Comparison of ENCODE assay signal across 13 mouse cellular contexts in the genomic region with DNA sequence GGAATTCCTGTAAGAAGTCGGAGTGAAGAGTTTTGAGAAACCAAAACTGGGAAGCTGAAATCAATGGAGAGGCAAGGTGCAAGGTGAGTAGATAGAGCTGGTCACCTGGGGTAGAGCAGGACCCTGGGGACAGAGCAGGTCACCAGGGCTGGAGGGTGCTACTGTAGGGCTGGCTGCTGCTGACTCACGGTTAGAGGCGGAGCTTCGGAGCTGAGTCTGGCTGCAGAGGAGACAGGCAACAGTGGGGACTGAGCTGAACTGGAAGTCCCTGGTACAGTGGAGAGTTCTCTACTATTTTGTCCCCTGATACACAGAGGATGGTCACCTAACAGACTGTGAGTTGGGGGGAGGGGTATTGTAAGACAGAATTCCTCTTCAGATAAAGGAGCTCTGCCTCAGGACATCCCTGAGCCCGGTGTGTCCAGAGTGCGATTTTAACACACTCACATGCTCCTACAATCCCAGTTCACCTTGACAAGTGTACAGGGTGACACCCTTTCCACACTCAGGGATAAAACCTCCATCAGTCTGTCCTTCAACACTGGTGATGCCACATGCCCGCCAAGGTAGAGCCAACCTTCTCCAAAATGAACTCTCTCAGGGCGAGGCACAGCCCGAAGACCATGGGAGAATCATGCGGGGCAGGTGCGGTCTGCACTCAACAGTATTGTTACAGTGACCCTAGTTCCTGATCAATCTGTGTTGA. TPM values are rescaled to one million over a fixed set of nuclear protein-coding genes. Genes with fewer than 3 reads are reported as not detected.
DNase-seq lines count a peak whose midpoint lies in the region; ATAC-seq and TF ChIP-seq lines count a peak whose summit lies in the region.
"Had no signal": no experiment of that assay in that cellular context is flagged by ENCODE, and none has a peak within 500 bp of the region (broad histone marks: within the 10 kb centered on the region; RNA-seq: fewer than 3 reads in every experiment).

No protein-coding gene starts in this region.

- H3K9ac ChIP-seq in kidney, postnatal 0 days (ENCODE audit: low read depth, low read length) = no peak overlapping the region
- H3K9ac ChIP-seq: heart, embryonic 12.5 days had no signal

- ATAC-seq in kidney, postnatal 0 days (replicated peaks; ENCODE audit: low FRiP score, low read depth) = 0 out of 2 replicates have a peak, but pooled peaks have one; percentile 33
- ATAC-seq in megakaryocyte progenitor cell, adult 5-6 weeks (replicated peaks; ENCODE audit: poor library complexity) = peak; percentile 61
- no peak for ATAC-seq in activated CD4-positive, CD25-positive, alpha-beta regulatory T cell, adult 4 months
- ATAC-seq: forebrain, embryonic 14.5 days; lung, postnatal 0 days had no signal

- 79% methylated on average over 11 of the region's 11 CpGs for WGBS in kidney, postnatal 0 days

- no peak overlapping the region for H3K4me3 ChIP-seq in kidney, postnatal 0 days (replicated peaks; ENCODE audit: low read depth, low read length)
- H3K4me3 ChIP-seq: heart, embryonic 12.5 days; neural tube, embryonic 13.5 days had no signal

- no peak for TF ChIP-seq CTCF in kidney, postnatal 0 days (IDR thresholded peaks at IDR 0.05; ENCODE audit: low read depth)

- peak; percentile 18 to 53 for DNase-seq in adrenal gland, adult (ENCODE audit: inconsistent age in 2 of 2, low spot score in 1 of 2)
- no peak for DNase-seq in adrenal gland, adult 18-20 months (ENCODE audit: low spot score in 2 of 2)
- no peak for DNase-seq in kidney, postnatal 0 days (ENCODE audit: low spot score)
- no peak for DNase-seq in kidney, postnatal 36 days
- peak; percentile 49 for DNase-seq in brain, adult 2 months (ENCODE audit: low read depth, low spot score)
- DNase-seq in ovary, postnatal 36 days (ENCODE audit: low spot score) = no peak

- H3K27ac ChIP-seq in kidney, postnatal 0 days = no peak overlapping the region

- H3K27me3 ChIP-seq in kidney, postnatal 0 days (ENCODE audit: insufficient read depth, low read length) = no peaks in the 10 kb centered on the region

- no peaks in the 10 kb centered on the region for H3K9me3 ChIP-seq in kidney, postnatal 0 days (replicated peaks; ENCODE audit: low read length)
- H3K9me3 ChIP-seq: heart, embryonic 12.5 days; neural tube, embryonic 13.5 days had no signal

- H3K36me3 ChIP-seq in kidney, postnatal 0 days (ENCODE audit: insufficient read depth, low read length) = no peaks in the 10 kb centered on the region
- H3K36me3 ChIP-seq: heart, embryonic 12.5 days; neural tube, embryonic 13.5 days had no signal

- H3K4me2 ChIP-seq in kidney, postnatal 0 days (ENCODE audit: low read length) = no peak overlapping the region

- H3K4me1 ChIP-seq in kidney, postnatal 0 days (replicated peaks; ENCODE audit: insufficient read depth, low read length) = no peaks in the 10 kb centered on the region

RNA-seq across cellular contexts. Expression of gene Rpl36-ps4, which starts 44.3 kb away (rescaled TPM):
- total RNA-seq in adrenal gland, adult 18-20 months (2021) = not detected
- not detected in 2 replicates for polyA plus RNA-seq in kidney, postnatal 0 days (2015; fragmentation: Nextera tagmentation; extraction: Ambion mirVana)
- not detected in 2 replicates for total RNA-seq in megakaryocyte progenitor cell, adult 5-6 weeks (2015)
- total RNA-seq in megakaryocyte progenitor cell, adult 5-6 weeks (2017) = not detected in 2 replicates
- not detected for polyA plus RNA-seq in activated CD4-positive, CD25-positive, alpha-beta regulatory T cell, adult 4 months (2017; shearing (Covaris generic))
- total RNA-seq: left cerebral cortex, adult 8-10 months had no signal
- polyA plus RNA-seq: forebrain, embryonic 14.5 days; heart, embryonic 12.5 days; lung, postnatal 0 days; neural tube, embryonic 13.5 days had no signal

Comparison
In these comparisons a context has a peak if more than half of its experiments do, and no peak if none do; other contexts are left out.
1. DNase-seq: peak in adrenal gland, adult (2 of 2) and brain, adult 2 months (single experiment); none in adrenal gland, adult 18-20 months (0 of 2), kidney, postnatal 0 days (single experiment), kidney, postnatal 36 days (0 of 2) and ovary, postnatal 36 days (single experiment).